Mouse (Mus musculus) heart, adult 10 weeks (tissue): ENCODE results near the gene Cops2. TPM values are rescaled to one million over a fixed set of nuclear protein-coding genes. Genes with fewer than 3 reads are reported as not detected.

Experiments used
- polyA plus RNA-seq: library from polyadenylated mRNA; stranded (reverse); fragments of 350-450 nt; fragmentation: Illumina TruSeq; extraction: RNeasy Lipid Tissue Mini Kit (QIAGEN cat#74804); gene quantifications from one replicate; pipeline ENCODE4 v1.2.3, GENCODE M21; 2014; ENCODE audit warnings: low read depth, low replicate concordance

Gene Cops2
- 109 TPM for polyA plus RNA-seq

GRCm38 (mm10) chr2:125858521-125859280 is at the start of gene Cops2, which contains the start of gene Galk2:
Gene Cops2, minus strand, starts transcription at chr2:125859139.
Gene Galk2, plus strand, starts transcription at chr2:125859109.

GRCm38 (mm10) chr2:125782719-125783109 is 76.2 kb downstream of the Cops2 start, which contains the start of gene Secisbp2l:
Gene Secisbp2l, minus strand, starts transcription at chr2:125782870.

Other genes with a start within 250 kb of the Cops2 start
- gene Cep152, start 234.0 kb downstream of the Cops2 start, polyA plus RNA-seq, result 1.8 TPM
- 56.0 TPM for gene Eid1, start 186.0 kb downstream of the Cops2 start, polyA plus RNA-seq
- 0.99 TPM for gene Shc4, start 135.0 kb downstream of the Cops2 start, polyA plus RNA-seq
- gene Secisbp2l, start 76.3 kb downstream of the Cops2 start, polyA plus RNA-seq, result 17.0 TPM
- gene Galk2, start within 50 bp of the Cops2 start, polyA plus RNA-seq, result 12.3 TPM
- 1.4 TPM for gene Fgf7, start 175.5 kb upstream of the Cops2 start, polyA plus RNA-seq